Mouse (Mus musculus) right cerebral cortex, postnatal 25 days (tissue): ENCODE measurements around the gene Ergic1.

ENCODE experiments used
- DNase-seq: peaks from one replicate; pipeline ENCODE4 v3.0.0; 2022

Gene Ergic1

DNA sequence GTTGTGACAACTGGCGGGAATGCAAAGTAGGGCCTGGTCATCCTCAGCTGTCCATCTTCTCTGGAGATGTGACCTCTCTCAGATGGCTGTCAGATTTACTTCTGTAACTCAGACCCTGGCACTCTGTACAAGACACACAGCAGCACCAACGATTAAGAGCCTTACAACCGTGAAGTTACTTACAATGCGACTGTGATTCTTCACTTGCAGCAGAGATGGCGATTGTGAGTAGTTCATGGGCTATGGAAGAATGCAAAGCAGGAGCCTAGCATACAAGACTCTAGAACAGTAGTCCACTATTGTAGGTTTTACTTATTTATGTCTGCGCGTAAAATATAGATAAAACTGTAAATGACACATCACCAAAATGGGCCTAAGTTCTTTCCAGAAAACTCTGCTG, 114.6 kb downstream of the Ergic1 start:
- DNase-seq, result no peak

DNA sequence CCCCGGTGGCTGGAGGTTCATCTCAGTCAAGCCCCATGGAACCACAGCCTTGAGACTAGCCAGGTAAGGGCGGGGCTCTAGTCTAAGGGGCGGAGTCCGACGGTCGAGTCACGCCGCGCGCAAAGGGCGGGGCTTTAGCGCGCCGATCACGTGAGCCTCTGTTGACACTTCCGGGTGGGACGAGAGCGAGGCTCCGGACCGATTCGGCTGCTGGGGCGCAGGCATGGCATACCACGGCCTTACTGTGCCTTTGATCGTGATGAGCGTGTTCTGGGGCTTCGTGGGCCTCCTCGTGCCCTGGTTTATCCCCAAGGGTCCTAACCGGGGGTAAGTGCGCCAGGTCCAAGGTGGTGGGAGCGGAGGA, 114.9 kb downstream of the Ergic1 start:
- peak; percentile 90 for DNase-seq

DNA sequence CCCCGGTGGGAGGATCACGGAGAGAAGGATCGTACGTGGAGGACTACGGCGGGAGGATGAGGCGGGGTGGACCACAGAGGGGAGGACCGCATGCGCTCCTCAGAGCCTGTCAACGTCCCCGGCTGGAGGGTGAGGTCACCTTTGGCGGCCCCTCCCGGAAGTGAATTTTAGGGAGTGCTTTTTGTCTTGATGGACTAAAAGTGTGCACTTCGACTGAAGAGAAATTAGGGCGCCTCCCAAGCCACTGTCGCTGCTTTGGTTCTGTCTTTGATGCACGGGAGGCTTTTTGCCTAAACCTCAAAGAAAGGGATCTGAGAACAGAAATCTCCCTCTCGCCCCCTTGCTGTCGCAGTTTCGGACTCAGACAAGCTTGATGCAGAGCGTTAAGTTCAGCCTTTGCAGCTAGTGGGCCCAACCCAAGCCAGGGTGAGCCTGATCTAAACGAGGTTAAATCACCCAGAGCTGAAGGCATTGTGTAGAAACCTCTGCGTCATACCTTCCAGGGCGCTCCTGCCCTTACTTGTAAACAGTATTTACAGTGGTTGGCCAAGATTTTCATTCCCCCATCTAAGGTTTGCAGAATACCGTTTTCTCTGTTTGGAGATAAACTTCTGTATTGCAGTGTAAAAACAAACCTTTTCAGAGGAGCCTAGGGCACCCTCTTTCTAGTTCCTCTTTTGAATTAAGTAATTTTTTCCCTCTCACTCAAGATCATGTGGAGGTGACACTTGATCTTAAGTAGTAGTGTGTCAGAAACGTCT, 115.5 kb downstream of the Ergic1 start:
- DNase-seq, result no peak

DNA sequence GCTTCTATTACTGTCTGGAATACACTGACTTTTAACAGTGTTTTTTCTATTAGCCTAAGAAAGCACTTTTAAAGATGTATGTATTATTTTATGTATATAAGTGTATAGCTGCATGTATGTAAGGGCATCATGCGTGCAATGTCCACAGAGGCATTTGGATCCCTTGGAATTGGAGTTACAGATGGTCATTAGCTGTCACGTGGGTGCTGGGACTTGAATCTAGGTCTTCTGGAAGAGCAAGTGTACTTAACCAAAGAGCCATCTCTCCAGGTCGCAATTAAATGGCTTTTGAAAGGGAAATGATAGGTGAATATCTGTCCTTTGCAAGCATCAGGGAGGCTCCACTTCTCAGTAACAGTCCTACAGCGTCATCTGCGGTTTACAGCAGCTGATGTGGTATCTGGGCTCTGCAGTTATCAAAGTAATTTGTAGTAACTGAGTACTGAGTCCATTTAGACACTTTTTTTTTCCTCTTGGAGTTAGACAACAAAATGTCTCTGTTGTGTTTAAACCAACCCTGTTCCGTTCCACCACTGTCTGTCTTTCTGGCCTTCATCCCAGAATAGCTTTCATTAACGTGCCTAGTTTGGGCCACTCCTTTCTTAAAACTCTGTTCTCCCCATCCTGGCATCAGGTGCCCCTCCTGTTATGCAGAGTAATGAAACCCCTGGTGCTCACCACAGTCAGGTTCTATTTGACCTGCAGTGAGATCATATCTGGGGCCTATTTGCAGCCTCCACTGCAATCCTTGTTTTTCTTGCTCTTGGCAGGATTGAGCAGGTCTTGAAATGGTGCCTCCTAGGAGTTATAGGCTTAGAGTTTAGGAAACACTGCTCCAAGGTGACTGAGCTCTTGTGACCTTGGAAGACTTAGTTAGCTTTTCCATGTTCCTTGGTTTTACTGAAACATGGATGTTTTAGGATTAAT, 116.7 kb downstream of the Ergic1 start:
- no peak for DNase-seq

DNA sequence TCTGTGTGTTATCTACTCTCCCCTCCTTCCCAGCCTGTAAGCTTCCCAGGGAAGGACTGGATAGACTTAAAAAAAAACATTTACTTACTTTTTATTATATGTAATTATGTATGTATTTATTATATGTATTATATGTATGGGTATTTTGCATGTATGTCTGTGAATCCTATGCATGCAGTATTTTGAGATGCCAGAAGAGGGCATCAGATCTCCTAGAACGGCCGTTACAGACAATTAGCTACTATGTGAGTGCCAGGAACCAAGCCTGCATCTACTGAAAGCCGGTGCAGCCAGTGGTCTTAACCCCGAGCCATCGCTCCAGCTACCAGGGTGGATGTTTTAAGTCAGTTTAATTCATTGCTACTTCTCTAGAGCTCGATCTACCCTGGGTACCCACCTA, 120.0 kb downstream of the Ergic1 start:
- DNase-seq, result no peak

DNA sequence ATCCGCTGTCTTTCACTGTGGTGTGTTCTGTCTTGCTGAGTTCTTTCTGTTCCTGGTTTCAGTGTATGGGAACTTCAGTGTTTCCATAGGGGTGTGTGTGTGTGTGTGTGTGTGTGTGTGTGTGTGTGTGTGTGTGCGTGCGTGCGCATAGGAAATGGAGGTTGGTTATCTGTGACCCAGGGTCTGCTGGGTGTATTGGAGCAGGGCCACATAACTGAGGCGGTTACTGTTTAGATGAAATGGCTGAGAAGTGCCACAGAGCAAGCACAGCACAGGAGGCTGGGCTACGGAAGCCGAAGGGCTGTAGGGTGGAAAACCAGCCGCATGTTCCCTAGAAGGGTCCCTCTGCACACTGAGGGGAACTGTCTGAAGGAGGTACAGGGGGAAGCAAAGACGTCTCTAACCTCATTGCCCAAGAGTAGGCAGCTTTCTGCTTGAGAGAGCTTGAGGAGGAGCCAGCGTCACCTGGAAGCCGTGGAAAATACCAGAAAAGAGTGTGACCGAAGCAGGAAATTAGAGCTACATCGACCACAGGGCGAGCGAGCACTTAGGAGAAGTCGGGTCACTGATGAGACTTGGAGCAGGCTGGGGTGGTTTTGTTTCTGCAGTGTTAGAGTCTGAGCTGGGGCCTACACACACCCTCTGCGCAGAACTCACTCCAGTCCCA, 125.2 kb downstream of the Ergic1 start:
- no peak for DNase-seq

DNA sequence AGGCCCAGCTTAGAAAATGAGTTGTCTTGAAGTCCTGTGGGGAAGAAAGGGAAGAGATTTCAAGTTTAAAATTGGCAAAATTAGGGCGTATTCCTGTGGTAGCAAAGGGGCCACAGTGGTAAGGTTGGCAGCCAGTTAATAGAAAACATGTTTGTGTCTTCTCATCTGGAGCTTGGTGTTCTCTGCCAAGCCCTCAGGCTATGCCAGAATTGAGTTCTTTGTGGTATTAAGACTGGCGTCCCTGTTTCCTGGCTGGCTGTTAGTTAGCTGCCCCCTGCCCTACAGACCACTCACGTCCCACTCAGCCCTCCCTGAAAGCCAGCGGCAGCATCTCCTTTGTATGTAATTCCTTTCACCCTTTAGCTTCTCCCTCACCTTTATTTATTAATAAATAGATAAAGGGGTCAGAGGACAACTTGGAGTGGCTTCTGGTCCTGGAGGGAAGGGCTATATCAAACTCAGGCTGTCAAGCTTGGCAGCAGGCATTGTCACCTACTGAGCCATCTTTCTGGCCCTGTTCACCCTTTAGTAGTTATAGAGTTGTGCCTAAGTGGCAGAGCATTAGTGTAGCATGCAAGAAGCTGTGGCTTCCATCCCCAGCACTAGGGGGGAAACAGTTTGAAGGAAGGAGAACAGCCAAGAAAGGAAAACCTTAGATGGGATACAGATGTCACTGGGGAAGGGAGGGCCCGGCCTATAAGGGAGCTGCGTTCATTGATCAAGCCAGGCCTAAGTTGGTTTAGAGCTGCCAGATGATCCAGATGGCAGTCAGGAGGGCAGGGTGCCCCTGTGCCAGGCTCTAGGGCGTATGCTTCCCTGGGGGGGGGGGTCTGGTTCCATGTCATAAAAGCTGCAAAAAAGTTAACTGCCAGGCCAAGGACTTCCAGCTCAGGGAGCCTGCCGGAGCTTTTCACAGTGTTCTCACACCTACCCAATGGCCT, 127.8 kb downstream of the Ergic1 start:
- DNase-seq, result no peak

DNA sequence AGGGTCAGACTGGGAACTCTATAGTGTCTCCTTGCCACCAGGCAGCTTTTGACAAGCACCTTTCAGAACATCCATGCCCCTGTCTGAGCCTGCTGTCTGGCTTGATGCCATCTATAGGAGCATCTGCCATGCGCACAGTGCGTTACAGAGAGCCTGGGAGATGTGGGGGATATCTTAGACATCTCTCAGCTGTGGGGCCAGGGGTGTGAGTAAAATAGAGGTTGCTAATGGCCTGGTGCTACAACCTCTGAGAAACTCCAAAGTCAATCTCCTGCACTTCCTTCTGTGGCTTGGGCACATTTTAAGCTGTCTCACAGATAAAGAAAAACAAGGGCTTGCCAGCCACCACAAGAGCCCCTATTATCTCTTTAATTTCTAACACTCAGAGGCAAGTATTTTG, 128.5 kb downstream of the Ergic1 start:
- DNase-seq, result no peak

DNA sequence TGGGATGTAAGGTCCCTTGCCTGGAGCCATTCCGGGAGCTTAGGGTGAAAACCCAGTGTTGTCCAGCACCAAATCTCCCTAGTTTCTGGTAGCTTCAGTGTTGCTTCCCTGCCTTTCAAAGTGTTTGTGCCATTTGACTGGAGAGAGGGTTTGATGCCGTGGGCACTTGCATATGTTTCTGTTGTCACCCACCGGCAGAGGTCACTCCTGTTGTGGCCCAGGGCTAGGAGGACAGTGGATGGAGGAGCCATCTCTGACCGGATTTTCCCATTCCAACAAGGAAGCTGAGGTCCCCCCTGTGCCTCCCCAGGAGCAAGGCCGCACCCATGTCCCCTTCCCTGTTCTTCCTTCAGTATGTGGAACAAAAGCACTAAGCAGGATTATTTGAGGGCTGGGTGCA, 128.9 kb downstream of the Ergic1 start:
- DNase-seq, result no peak

DNA sequence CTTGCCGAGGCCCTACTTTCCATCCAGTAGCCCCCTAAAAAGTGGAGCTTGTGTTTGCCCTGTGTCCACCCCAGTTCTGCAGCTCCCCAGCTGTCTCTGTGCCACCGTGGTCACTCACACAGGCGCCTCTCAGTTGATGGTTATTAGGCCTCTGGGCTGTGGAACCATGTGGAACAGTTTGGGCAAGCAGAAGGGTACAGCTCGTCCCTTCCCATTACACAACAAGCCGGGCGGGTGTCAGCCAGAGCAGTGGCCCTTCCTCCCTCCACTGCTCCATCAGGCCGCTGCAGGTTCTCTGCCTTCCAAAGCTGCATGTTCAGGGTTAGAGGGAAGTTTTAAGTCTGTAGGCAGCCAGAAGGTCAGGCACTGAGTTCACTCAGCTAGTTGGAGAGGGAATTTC, 129.8 kb downstream of the Ergic1 start:
- DNase-seq, result no peak

DNA sequence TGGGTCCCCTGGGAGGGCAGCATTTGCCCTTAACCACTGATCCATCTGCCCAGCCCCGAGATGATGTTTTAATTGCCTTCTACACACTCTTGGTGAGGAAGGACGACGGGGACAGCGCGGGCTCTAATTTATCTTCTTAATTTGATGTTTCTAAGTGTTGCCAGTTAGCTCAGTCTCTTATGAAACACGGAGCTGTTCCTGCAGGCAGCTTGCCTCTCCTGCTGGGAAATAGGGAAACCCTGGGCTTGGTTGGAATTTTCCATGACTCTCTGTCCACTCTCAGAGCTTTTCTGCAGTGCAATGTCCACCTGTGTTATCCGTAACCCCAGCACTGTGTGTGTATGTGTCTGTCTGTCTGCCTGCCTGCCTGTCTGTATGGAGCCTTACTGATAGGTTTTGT, 132.1 kb downstream of the Ergic1 start:
- peak; percentile 54 for DNase-seq

DNA sequence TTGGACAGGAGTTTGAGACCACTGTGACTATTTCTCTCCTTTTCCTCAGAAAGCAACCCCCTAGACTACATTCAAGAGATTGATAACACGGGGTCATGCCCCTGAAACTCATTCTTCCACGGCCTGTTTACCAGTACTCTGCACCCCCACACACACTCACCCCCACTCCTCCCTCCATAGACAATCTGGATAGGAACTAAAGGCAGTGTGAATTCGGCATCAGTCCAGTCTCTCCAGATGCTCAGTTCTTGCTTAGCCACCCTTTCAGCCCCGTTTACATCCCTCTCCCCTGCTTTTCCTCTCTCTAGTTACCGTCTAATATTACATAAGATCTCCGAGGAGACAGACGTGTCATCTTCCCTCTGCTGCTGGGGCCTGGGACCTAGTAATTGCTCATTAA, 132.9 kb downstream of the Ergic1 start:
- peak; percentile 28 for DNase-seq

DNA sequence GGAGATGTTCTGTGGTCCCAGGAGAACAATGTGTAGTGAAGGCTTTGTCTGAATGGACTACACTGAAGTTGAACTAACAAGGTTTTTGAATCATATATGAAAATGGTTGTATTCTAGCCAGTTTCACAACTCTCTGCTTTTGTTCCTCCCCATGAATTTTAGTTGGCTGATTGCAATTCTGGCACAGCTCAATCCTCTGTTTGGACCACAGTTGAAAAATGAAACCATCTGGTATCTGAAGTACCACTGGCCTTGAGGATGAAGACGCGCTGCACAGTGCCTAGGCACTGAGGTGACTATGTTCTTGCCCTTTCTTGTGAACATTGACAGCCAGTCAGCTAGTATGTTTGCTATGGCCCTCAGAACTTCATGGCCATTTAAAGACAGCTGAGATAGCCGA, 133.9 kb downstream of the Ergic1 start:
- DNase-seq, result no peak

DNA sequence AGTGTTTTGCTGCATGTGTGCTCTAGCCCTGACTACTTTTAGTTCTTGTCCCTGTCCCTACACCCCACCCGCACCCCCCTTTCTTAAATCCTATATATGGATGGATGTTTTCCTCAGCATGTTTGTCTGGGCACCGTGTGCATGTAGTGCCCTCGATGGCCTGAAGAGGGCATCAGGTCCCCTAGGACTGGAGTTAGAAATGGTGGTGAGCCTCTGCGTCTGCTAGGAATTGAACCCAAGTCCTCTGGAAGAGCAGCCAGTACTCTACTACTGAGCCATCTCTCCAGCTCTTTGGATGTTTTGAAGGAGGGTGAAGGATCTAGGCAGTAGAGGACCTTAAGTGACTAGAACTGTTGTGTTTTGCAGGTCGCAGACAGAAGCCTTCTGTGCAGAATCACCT, 137.6 kb downstream of the Ergic1 start:
- no peak for DNase-seq

DNA sequence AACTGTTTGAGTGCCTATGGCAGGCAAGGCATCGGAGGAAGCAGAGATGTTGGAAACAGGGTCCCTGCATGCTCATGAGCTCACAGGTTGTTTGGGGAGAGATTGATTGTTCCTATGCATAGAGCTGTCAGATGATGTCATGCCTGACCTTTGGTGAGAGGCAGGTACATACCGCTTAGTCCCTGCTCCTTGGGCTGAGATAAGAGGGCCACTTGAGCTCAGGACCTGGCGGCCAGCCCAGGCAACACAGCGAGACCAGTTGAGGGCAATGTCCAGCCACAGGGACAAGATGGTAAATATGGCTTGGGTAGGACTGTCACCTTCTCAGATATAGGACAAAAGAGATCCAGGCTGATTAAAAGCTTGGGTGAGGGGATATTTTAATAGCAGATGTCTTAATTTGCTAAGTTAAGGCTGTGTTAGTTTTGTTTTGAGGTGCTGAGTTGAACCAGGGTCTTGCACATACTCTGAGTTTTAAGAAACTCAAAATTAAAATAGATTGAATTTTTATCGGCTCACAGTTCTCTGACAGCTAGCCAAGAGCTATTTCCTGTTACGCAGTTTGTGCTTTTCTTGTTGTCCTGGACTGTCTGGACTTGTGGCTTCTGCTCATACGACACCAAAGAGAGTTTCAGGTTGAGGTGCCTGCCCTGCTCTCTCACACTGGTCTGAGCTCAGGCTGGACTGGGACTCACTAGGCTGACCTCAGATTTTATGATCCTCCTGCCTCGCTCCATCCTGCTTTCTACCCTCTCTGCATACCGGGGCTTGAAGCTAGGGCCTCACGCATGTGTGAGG, 138.7 kb downstream of the Ergic1 start:
- no peak for DNase-seq

DNA sequence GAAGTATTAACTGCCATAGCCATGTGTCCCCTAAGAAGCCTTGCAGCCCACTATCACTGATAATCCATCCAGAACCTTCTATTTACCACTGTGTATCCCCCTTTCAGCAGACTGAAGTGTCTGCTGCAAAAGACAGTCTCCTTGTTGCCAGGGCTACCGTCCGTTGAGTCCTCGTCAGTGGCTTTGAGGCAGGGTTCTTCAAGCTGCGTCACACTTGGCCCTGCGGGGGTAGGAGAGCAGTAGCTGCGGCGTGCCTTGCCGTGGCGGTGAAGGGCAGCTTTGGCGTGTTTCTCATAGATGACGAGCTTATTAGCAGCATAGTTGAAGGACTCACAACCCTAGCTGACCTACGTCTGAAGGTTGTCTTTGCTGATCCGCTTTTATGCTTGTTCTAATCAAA, 140.3 kb downstream of the Ergic1 start:
- DNase-seq, result no peak

DNA sequence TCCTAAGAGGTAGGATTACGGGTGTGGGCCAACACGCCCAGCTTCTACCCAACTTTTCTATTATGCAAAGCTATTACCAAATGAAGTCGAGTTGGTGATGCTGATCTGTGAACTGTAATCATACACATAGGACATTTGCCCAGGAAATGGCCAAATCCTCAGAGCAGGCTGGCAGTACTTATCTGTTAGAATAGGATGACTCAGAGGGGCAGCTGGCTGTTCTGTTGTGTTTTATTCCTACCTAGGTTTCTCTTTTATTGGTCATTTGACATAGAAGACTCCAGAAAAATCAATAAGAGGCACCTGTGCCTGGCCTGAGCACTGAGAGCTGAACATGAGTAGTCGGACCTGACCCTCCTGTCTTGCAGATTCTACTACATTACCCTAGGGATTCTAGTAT, 141.3 kb downstream of the Ergic1 start:
- DNase-seq, result no peak

DNA sequence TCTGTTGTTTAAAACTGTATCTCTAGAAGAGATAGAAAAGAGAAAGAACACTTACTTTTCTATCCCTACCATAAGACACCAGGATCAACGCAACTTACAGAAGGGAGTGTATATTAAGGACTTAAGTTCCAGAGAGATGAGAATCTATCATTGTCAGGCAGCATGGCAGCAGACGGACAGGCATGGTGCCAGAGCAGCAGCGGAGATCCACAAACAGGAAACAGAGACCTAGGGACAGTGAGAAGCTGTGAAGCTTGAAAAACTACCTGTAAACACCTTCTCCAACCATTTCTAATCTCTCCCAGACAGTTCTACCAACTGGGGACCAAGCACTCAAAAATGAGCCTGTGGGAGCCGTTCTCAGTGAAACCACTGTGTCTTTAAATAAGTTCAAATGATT, 142.4 kb downstream of the Ergic1 start:
- no peak for DNase-seq

DNA sequence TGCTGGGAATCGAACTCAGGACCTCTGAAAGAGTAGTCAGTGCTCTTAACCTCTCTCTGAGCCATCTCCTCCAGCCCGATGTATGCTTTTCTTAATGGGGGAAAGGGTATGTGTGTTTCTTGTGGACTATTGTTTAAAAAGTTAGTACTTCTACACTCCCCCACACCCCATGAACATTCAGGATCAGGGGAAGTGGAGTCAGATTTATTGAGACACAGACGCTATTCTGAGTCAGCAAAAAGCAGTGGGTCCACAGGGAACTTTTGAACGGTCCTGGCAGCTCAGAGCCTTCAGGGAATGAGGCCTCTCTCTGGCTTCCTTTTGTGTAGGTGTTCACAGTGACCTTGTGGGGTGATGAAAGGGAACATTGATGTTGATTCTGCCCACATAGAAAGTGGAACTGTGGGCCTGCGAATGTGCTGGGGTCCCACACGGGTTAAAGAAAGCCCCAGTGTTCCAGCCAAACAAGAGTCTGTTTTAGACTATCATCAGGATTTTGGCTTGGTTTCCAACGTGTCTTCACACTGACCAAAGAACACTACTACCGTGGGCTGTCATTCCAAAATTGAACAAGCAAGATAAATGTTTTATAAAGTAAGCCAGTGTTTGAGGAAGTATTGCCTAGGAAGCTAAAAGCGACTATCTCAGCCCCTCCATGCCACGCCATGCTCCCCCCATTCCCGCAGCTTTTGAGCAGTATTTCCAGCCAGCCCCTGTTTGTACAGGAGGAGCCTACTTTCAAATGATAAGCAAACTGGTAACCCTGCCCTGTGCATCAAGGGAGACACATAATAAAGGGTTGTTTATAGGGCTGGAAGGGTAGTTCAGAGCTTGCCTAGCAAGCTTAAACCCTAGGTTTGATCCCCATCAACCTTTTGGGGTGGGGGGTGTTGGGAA, 144.4 kb downstream of the Ergic1 start:
- DNase-seq, result no peak
